ENCODE assay signal across 12 mouse cellular contexts in the genomic region with DNA sequence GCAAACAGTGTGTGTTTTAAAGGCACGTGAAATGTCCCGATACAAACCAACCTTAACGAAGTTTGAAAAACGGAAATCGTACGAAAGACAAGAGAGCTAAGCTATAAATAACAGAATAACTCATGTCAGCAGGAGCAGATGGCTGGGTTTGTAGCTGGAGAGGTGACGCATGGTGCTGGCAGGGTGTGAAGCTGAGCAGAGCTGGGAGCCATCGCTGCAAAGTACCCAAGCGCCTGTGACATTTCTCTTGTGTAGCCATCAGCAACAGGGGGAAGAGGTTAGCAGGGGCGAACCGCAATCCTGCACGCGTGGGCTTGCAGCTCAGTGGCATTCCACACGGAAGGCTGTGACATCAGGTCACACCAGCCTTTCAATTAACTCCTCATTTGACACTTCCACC.
DNase-seq lines count a peak whose midpoint lies in the region; ATAC-seq lines count a peak whose summit lies in the region.
"Had no signal": no experiment of that assay in that cellular context is flagged by ENCODE, and none has a peak within 500 bp of the region (broad histone marks: within the 10 kb centered on the region; RNA-seq: fewer than 3 reads in every experiment).

No protein-coding gene starts in this region.

- no peaks in the 10 kb centered on the region for H3K27me3 ChIP-seq in intestine, embryonic 14.5 days (replicated peaks; ENCODE audit: control insufficient read depth, insufficient read depth, low read length)
- H3K27me3 ChIP-seq in intestine, embryonic 15.5 days (replicated peaks) = no peaks in the 10 kb centered on the region

- no peak overlapping the region for H3K9ac ChIP-seq in intestine, embryonic 14.5 days (ENCODE audit: low read length)
- H3K9ac ChIP-seq in intestine, embryonic 15.5 days = no peak overlapping the region

- peak; percentile 24 for DNase-seq in embryo, embryonic 11 days
- DNase-seq in embryo, embryonic 9.5 days (ENCODE audit: extremely low spot score) = no peak
- no peak for DNase-seq in intestine, embryonic 14.5 days (ENCODE audit: low spot score)
- DNase-seq in MN1 (ENCODE audit: low spot score) = peak; percentile 43
- DNase-seq in cerebellum, adult 9-11 months = peak; percentile 71
- DNase-seq in T-cell, adult 2 months (ENCODE audit: low spot score) = no peak
- DNase-seq in urinary bladder, postnatal 10 days (ENCODE audit: low spot score) = no peak
- DNase-seq: gastrocnemius, postnatal 36 days; liver had no signal

- H3K4me1 ChIP-seq in intestine, embryonic 14.5 days (replicated peaks; ENCODE audit: control insufficient read depth, insufficient read depth, low read length) = peaks cover 5% of the 10 kb centered on the region
- H3K4me1 ChIP-seq in intestine, embryonic 15.5 days (replicated peaks) = 0 out of 2 replicates have a peak, but pooled peaks cover 3% of the 10 kb centered on the region

- no peaks in the 10 kb centered on the region for H3K36me3 ChIP-seq in intestine, embryonic 14.5 days (ENCODE audit: control insufficient read depth, insufficient read depth, low read length)
- no peaks in the 10 kb centered on the region for H3K36me3 ChIP-seq in intestine, embryonic 15.5 days

- H3K4me2 ChIP-seq in intestine, embryonic 14.5 days (ENCODE audit: low read length) = 0 out of 2 replicates have a peak overlapping the region, but pooled peaks have one; percentile 12
- no peak overlapping the region for H3K4me2 ChIP-seq in intestine, embryonic 15.5 days (replicated peaks)

- no peak overlapping the region for H3K27ac ChIP-seq in intestine, embryonic 14.5 days (ENCODE audit: low read depth)
- H3K27ac ChIP-seq in intestine, embryonic 15.5 days = no peak overlapping the region

- no peak for ATAC-seq in intestine, embryonic 14.5 days (replicated peaks; ENCODE audit: low FRiP score, low TSS enrichment, low read depth)
- ATAC-seq in intestine, embryonic 15.5 days = no peak
- ATAC-seq: midbrain, embryonic 16.5 days had no signal

- no peaks in the 10 kb centered on the region for H3K9me3 ChIP-seq in intestine, embryonic 14.5 days (ENCODE audit: control insufficient read depth, low read length)
- H3K9me3 ChIP-seq in intestine, embryonic 15.5 days = no peaks in the 10 kb centered on the region

- no peak overlapping the region for H3K4me3 ChIP-seq in intestine, embryonic 14.5 days (ENCODE audit: low read depth, low read length)
- H3K4me3 ChIP-seq in intestine, embryonic 15.5 days (replicated peaks) = no peak overlapping the region
- H3K4me3 ChIP-seq: erythroblast, embryonic 14.5 days had no signal

- WGBS in intestine, embryonic 14.5 days = 43% methylated on average over 14 of the region's 14 CpGs
- 41% methylated on average over 14 of the region's 14 CpGs for WGBS in intestine, embryonic 15.5 days

Comparison
In these comparisons a context has a peak if more than half of its experiments do, and no peak if none do; other contexts are left out.
1. DNase-seq: peak in embryo, embryonic 11 days (single experiment), MN1 (single experiment) and cerebellum, adult 9-11 months (single experiment); none in embryo, embryonic 9.5 days (single experiment), intestine, embryonic 14.5 days (single experiment), T-cell, adult 2 months (single experiment) and urinary bladder, postnatal 10 days (single experiment).